Comparison of ENCODE assay signal across 10 mouse cellular contexts in genomic region chr6:125149569-125149950, GRCm38 (mm10). TPM values are rescaled to one million over a fixed set of nuclear protein-coding genes. Genes with fewer than 3 reads are reported as not detected.
DNase-seq lines count a peak whose midpoint lies in the region; ATAC-seq and TF ChIP-seq lines count a peak whose summit lies in the region.
"Had no signal": no experiment of that assay in that cellular context is flagged by ENCODE, and none has a peak within 500 bp of the region (broad histone marks: within the 10 kb centered on the region; RNA-seq: fewer than 3 reads in every experiment).

No protein-coding gene starts in this region.

- WGBS in bone marrow, adult 2 months, result 66% methylated on average over 7 of the region's 7 CpGs
- 79% methylated on average over 7 of the region's 7 CpGs for WGBS in intestine, embryonic 15.5 days
- WGBS in forebrain, embryonic 13.5 days, result 73% methylated on average over 7 of the region's 7 CpGs

- no peaks in the 10 kb centered on the region for H3K27me3 ChIP-seq in intestine, embryonic 15.5 days (replicated peaks)
- H3K27me3 ChIP-seq in forebrain, embryonic 13.5 days, result no peaks in the 10 kb centered on the region

- H3K9ac ChIP-seq in intestine, embryonic 15.5 days, result 0 out of 2 replicates have a peak overlapping the region, but pooled peaks have one; percentile 30
- H3K9ac ChIP-seq in forebrain, embryonic 13.5 days, result no peak overlapping the region

- peak overlapping the region; percentile 94 for H3K27ac ChIP-seq in gastrocnemius, adult 2 months
- H3K27ac ChIP-seq in left cerebral cortex, adult 2 months, result peak overlapping the region; percentile 97
- peak overlapping the region; percentile 44; the same call in 1 of the 2 replicates for H3K27ac ChIP-seq in bone marrow, adult 2 months (ENCODE audit: control insufficient read depth, insufficient read depth, low read depth, low read length, poor library complexity)
- 0 out of 2 replicates have a peak overlapping the region, but pooled peaks have one; percentile 9 for H3K27ac ChIP-seq in intestine, embryonic 15.5 days
- H3K27ac ChIP-seq in forebrain, embryonic 13.5 days, result no peak overlapping the region

- ATAC-seq in intestine, embryonic 15.5 days, result no peak
- ATAC-seq in forebrain, embryonic 13.5 days, result no peak

- TF ChIP-seq CTCF in gastrocnemius, adult 2 months (IDR thresholded peaks at IDR 0.05), result no peak
- no peak for TF ChIP-seq CTCF in left cerebral cortex, adult 2 months (IDR thresholded peaks at IDR 0.05)
- TF ChIP-seq CTCF in bone marrow, adult 2 months (IDR thresholded peaks at IDR 0.05; ENCODE audit: control insufficient read depth, insufficient read depth, low read length), result no peak

- no peaks in the 10 kb centered on the region for H3K9me3 ChIP-seq in intestine, embryonic 15.5 days
- H3K9me3 ChIP-seq in forebrain, embryonic 13.5 days (replicated peaks), result no peaks in the 10 kb centered on the region

- peak overlapping the region; percentile 79 for H3K4me3 ChIP-seq in gastrocnemius, adult 2 months
- H3K4me3 ChIP-seq in left cerebral cortex, adult 2 months, result peak overlapping the region; percentile 95
- no peak overlapping the region for H3K4me3 ChIP-seq in bone marrow, adult 2 months (replicated peaks; ENCODE audit: control insufficient read depth, low read depth, low read length)
- H3K4me3 ChIP-seq in intestine, embryonic 15.5 days (replicated peaks), result no peak overlapping the region
- no peak overlapping the region for H3K4me3 ChIP-seq in forebrain, embryonic 13.5 days
- H3K4me3 ChIP-seq: erythroblast, embryonic 14.5 days had no signal

- TF ChIP-seq POLR2A in bone marrow, adult 2 months (IDR thresholded peaks at IDR 0.05; ENCODE audit: borderline replicate concordance, control insufficient read depth, low read depth, low read length), result no peak

- H3K4me1 ChIP-seq in bone marrow, adult 2 months (ENCODE audit: control insufficient read depth, insufficient read depth, low read length), result peaks cover 11% of the 10 kb centered on the region; the same call in 1 of the 2 replicates
- H3K4me1 ChIP-seq in intestine, embryonic 15.5 days (replicated peaks), result peaks cover 39% of the 10 kb centered on the region
- peaks cover 43% of the 10 kb centered on the region for H3K4me1 ChIP-seq in forebrain, embryonic 13.5 days

- peaks cover 3% of the 10 kb centered on the region; the same call in 1 of the 2 replicates for H3K36me3 ChIP-seq in intestine, embryonic 15.5 days
- H3K36me3 ChIP-seq in forebrain, embryonic 13.5 days (ENCODE audit: poor library complexity, severe bottlenecking), result peaks cover 53% of the 10 kb centered on the region

- intact Hi-C loops in gastrocnemius, adult 2 months (cut with DNase I), result loop anchor here (2.0 to 5.0 kb wide), 2 partner anchors 17 to 83 kb away; partner anchors contain the start of genes Gapdh and Tapbpl
- intact Hi-C loops in gastrocnemius, postnatal 14 days (cut with DNase I; ENCODE audit: low total_unique reads), result no loop called here
- intact Hi-C loops in left cerebral cortex, adult 2 months (cut with DNase I), result loop anchor here (1.0 to 5.0 kb wide), 2 partner anchors 12 to 123 kb away; no protein-coding TSS in a partner anchor

- DNase-seq in gastrocnemius, adult 2 months, result no peak
- no peak for DNase-seq in gastrocnemius, postnatal 14 days
- DNase-seq in left cerebral cortex, adult 2 months (ENCODE audit: extremely low spot score in 1 of 2, low spot score in 2 of 2), result peak in 1 of 2 experiments; percentile 7
- no peak for DNase-seq in left cerebral cortex, adult 9 months (ENCODE audit: low spot score in 2 of 2)
- no peak for DNase-seq in urinary bladder, postnatal 25 days (ENCODE audit: low spot score)
- DNase-seq: adrenal gland, adult 2 months had no signal

- H3K4me2 ChIP-seq in intestine, embryonic 15.5 days (replicated peaks), result no peak overlapping the region
- no peak overlapping the region for H3K4me2 ChIP-seq in forebrain, embryonic 13.5 days

RNA-seq across cellular contexts. Expression of gene Iffo1, which starts 4.5 kb away (rescaled TPM):
- 1 to 10 TPM; 7.8 to 9.4 TPM for total RNA-seq in gastrocnemius, adult 2 months (2021)
- total RNA-seq in gastrocnemius, postnatal 14 days (2021), result 10 to 100 TPM; 24.0 to 28.7 TPM
- 10 to 100 TPM; 64.6 to 67.1 TPM for total RNA-seq in left cerebral cortex, adult 2 months (2021)
- 21.0 and 39.0 TPM in 2 replicates for polyA plus RNA-seq in bone marrow, adult 2 months (2011; ENCODE audit: insufficient read depth, insufficient read length, low replicate concordance, missing spikeins)
- 6.9 and 7.2 TPM in 2 replicates for polyA plus RNA-seq in intestine, embryonic 15.5 days (2015; fragmentation: Nextera tagmentation; extraction: Ambion mirVana)
- polyA plus RNA-seq in forebrain, embryonic 13.5 days (2015; fragmentation: Nextera tagmentation; extraction: Ambion mirVana), result 11.9 and 14.4 TPM in 2 replicates

RNA-seq across cellular contexts. Expression of gene Gapdh, which starts 16.7 kb away (rescaled TPM):
- total RNA-seq in gastrocnemius, adult 2 months (2021), result over 10,000 TPM in 1 of 2 experiments, 1,000 to 10,000 TPM in 1; 9,742 to 11,894 TPM
- over 10,000 TPM in 1 of 2 experiments, 1,000 to 10,000 TPM in 1; 9,479 to 10,041 TPM for total RNA-seq in gastrocnemius, postnatal 14 days (2021)
- total RNA-seq in left cerebral cortex, adult 2 months (2021), result 1,000 to 10,000 TPM; 2,312 to 2,314 TPM
- 40.4 and 98.2 TPM in 2 replicates for polyA plus RNA-seq in bone marrow, adult 2 months (2011; ENCODE audit: insufficient read depth, insufficient read length, low replicate concordance, missing spikeins)
- 2,230 and 2,316 TPM in 2 replicates for polyA plus RNA-seq in intestine, embryonic 15.5 days (2015; fragmentation: Nextera tagmentation; extraction: Ambion mirVana)
- 1,974 and 2,008 TPM in 2 replicates for polyA plus RNA-seq in forebrain, embryonic 13.5 days (2015; fragmentation: Nextera tagmentation; extraction: Ambion mirVana)

RNA-seq across cellular contexts. Expression of gene Nop2, which starts 17.9 kb away (rescaled TPM):
- 10 to 100 TPM; 17.9 to 18.1 TPM for total RNA-seq in gastrocnemius, adult 2 months (2021)
- 10 to 100 TPM; 16.0 to 20.4 TPM for total RNA-seq in gastrocnemius, postnatal 14 days (2021)
- 10 to 100 TPM; 28.1 to 32.1 TPM for total RNA-seq in left cerebral cortex, adult 2 months (2021)
- 12.5 and 25.7 TPM in 2 replicates for polyA plus RNA-seq in bone marrow, adult 2 months (2011; ENCODE audit: insufficient read depth, insufficient read length, low replicate concordance, missing spikeins)
- 68.1 and 70.3 TPM in 2 replicates for polyA plus RNA-seq in intestine, embryonic 15.5 days (2015; fragmentation: Nextera tagmentation; extraction: Ambion mirVana)
- polyA plus RNA-seq in forebrain, embryonic 13.5 days (2015; fragmentation: Nextera tagmentation; extraction: Ambion mirVana), result 49.1 and 58.3 TPM in 2 replicates

RNA-seq across cellular contexts. Expression of gene Ncapd2, which starts 41.9 kb away (rescaled TPM):
- total RNA-seq in gastrocnemius, adult 2 months (2021), result 1 to 10 TPM; 6.5 to 9.8 TPM
- total RNA-seq in gastrocnemius, postnatal 14 days (2021), result 10 to 100 TPM; 18.4 to 18.7 TPM
- total RNA-seq in left cerebral cortex, adult 2 months (2021), result 10 to 100 TPM; 22.6 to 23.4 TPM
- 314 and 361 TPM in 2 replicates for polyA plus RNA-seq in bone marrow, adult 2 months (2011; ENCODE audit: insufficient read depth, insufficient read length, low replicate concordance, missing spikeins)
- polyA plus RNA-seq in intestine, embryonic 15.5 days (2015; fragmentation: Nextera tagmentation; extraction: Ambion mirVana), result 83.3 and 96.9 TPM in 2 replicates
- polyA plus RNA-seq in forebrain, embryonic 13.5 days (2015; fragmentation: Nextera tagmentation; extraction: Ambion mirVana), result 146 and 153 TPM in 2 replicates

RNA-seq across cellular contexts. Expression of gene Mrpl51, which starts 42.0 kb away (rescaled TPM):
- 100 to 1,000 TPM; 214 to 262 TPM for total RNA-seq in gastrocnemius, adult 2 months (2021)
- 100 to 1,000 TPM; 214 to 227 TPM for total RNA-seq in gastrocnemius, postnatal 14 days (2021)
- total RNA-seq in left cerebral cortex, adult 2 months (2021), result 10 to 100 TPM; 69.1 to 74.5 TPM
- 153 and 193 TPM in 2 replicates for polyA plus RNA-seq in bone marrow, adult 2 months (2011; ENCODE audit: insufficient read depth, insufficient read length, low replicate concordance, missing spikeins)
- polyA plus RNA-seq in intestine, embryonic 15.5 days (2015; fragmentation: Nextera tagmentation; extraction: Ambion mirVana), result 267 and 273 TPM in 2 replicates
- polyA plus RNA-seq in forebrain, embryonic 13.5 days (2015; fragmentation: Nextera tagmentation; extraction: Ambion mirVana), result 193 and 202 TPM in 2 replicates

Comparison
In these comparisons a context has a peak if more than half of its experiments do, and no peak if none do; other contexts are left out.
1. H3K4me3 ChIP-seq: peak in gastrocnemius, adult 2 months (single experiment) and left cerebral cortex, adult 2 months (single experiment); none in bone marrow, adult 2 months (single experiment), intestine, embryonic 15.5 days (single experiment) and forebrain, embryonic 13.5 days (single experiment).
2. RNA of gene Gapdh, which starts 16.7 kb away (total RNA-seq): 9,742 to 11,894 TPM in gastrocnemius, adult 2 months and 9,479 to 10,041 TPM in gastrocnemius, postnatal 14 days; 2,312 to 2,314 TPM in left cerebral cortex, adult 2 months; every median in the first group is over 4 times any median in the second.